Mouse (Mus musculus): ENCODE measurements around the gene Birc5. TPM values are rescaled to one million over a fixed set of nuclear protein-coding genes. Genes with fewer than 3 reads are reported as not detected.

Birc5 gene
- polyA plus RNA-seq (2015; fragmentation: Nextera tagmentation; extraction: Ambion mirVana) = 312 and 336 TPM in 2 replicates

DNA sequence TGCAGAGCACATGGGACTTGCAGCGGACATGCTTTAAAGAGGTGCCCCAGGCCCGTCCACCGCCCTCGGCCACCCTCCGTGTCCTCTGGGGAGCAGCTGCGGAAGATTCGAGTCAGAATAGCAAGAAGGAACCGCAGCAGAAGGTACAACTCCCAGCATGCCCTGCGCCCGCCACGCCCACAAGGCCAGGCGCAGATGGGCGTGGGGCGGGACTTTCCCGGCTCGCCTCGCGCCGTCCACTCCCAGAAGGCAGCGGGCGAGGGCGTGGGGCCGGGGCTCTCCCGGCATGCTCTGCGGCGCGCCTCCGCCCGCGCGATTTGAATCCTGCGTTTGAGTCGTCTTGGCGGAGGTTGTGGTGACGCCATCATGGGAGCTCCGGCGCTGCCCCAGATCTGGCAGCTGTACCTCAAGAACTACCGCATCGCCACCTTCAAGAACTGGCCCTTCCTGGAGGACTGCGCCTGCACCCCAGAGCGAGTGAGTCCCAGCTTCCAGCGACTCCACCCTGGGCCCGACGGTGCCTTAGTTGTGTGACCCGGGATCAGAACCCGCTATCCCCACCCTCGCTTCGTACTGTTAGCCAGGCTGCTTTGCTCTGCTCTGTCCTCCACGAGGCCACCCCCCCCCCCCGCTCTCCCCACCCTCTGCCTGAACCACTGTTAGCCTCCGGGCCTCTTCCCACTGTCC lies at the start of gene Birc5:
TSS of gene Birc5 (plus strand) at position 267 of the 687 bp plus-strand sequence.
- no peaks in the 10 kb centered on the region for H3K27me3 ChIP-seq (ENCODE audit: control insufficient read depth, insufficient read depth, low read depth, low read length)
- peak; percentile 97 for ATAC-seq (ENCODE audit: low read depth)
- WGBS = under 1% methylated on average over 51 of the region's 51 CpGs
- peak within 1 kb of the TSS; percentile 61 for H3K4me2 ChIP-seq (ENCODE audit: low read depth, low read length)
- H3K9ac ChIP-seq (ENCODE audit: low read length) = peak within 1 kb of the TSS; percentile 89
- H3K27ac ChIP-seq (ENCODE audit: low read length) = peak within 1 kb of the TSS; percentile 99
- H3K4me3 ChIP-seq (ENCODE audit: low read length) = peak within 1 kb of the TSS; percentile 75
- peaks cover 23% of the 10 kb centered on the region for H3K4me1 ChIP-seq (replicated peaks; ENCODE audit: control insufficient read depth, insufficient read depth, low read length)
- no peaks in the 10 kb centered on the region for H3K9me3 ChIP-seq (ENCODE audit: control insufficient read depth, low read length)
- peaks cover 13% of the 10 kb centered on the region for H3K36me3 ChIP-seq (ENCODE audit: control insufficient read depth, insufficient read depth, low read length)

DNA sequence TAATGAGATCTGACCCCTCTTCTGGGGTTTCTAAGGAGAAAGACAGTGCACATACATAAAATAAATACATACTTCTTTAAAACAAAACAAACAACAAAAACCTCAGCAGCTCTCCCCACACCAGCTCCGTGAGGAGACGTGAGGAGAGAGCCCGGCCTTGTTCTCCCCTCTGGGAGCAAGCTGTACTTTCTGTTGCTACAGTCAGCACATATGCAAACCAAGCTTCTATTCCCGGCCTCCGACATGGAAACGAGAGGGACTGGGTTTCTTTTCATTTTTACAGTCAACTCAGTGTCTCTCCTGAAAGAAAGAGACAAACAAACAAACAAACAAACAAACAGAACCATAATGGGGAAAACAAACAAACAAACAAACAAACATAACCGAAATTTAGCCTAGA lies 49.0 kb upstream of the Birc5 start:
- Histone ChIP-seq H3K4me1 (replicated peaks; ENCODE audit: control insufficient read depth, insufficient read depth, low read length) (peaks cover 6% of the 10 kb centered on the region; the same call in 1 of the 2 replicates), H3K27me3 (ENCODE audit: control insufficient read depth, insufficient read depth, low read depth, low read length) (no peaks in the 10 kb centered on the region), H3K9me3 (ENCODE audit: control insufficient read depth, low read length) (no peaks in the 10 kb centered on the region), H3K9ac (ENCODE audit: low read length) (no peak overlapping the region), H3K4me3 (ENCODE audit: low read length) (no peak overlapping the region), H3K4me2 (ENCODE audit: low read depth, low read length) (no peak overlapping the region), H3K27ac (ENCODE audit: low read length) (no peak overlapping the region), H3K36me3 (ENCODE audit: control insufficient read depth, insufficient read depth, low read length) (no peaks in the 10 kb centered on the region)
- 76% methylated on average over 7 of the region's 7 CpGs for whole genome bisulfite sequencing
- ATAC-seq (ENCODE audit: low read depth) = no peak

DNA sequence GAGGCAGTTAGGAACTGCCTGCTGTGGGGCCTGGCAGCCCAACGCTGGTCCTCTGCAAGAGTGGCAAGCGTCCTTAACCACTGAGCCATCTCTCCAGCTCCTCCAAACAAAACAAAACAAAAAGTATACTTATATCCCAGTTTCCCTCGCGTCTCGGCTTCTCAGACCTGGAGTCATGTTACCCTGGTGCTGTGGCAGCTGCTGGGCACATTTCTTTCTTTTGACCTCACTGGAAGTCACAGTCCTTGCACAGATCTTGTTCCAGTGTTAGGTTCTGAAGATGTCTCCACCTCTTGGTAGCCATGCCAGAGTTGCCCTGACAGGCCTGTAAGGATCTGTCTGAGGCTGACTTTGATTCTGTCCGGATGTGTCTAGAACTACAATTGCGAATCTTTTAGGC lies 47.4 kb upstream of the Birc5 start:
- no peak for ATAC-seq (ENCODE audit: low read depth)
- Histone ChIP-seq H3K4me1 (replicated peaks; ENCODE audit: control insufficient read depth, insufficient read depth, low read length) (peaks cover 6% of the 10 kb centered on the region; the same call in 1 of the 2 replicates), H3K27me3 (ENCODE audit: control insufficient read depth, insufficient read depth, low read depth, low read length) (no peaks in the 10 kb centered on the region), H3K4me2 (ENCODE audit: low read depth, low read length) (no peak overlapping the region), H3K9me3 (ENCODE audit: control insufficient read depth, low read length) (no peaks in the 10 kb centered on the region), H3K27ac (ENCODE audit: low read length) (no peak overlapping the region), H3K4me3 (ENCODE audit: low read length) (no peak overlapping the region), H3K9ac (ENCODE audit: low read length) (no peak overlapping the region), H3K36me3 (ENCODE audit: control insufficient read depth, insufficient read depth, low read length) (no peaks in the 10 kb centered on the region)
- WGBS = 65% methylated on average over 7 of the region's 7 CpGs

DNA sequence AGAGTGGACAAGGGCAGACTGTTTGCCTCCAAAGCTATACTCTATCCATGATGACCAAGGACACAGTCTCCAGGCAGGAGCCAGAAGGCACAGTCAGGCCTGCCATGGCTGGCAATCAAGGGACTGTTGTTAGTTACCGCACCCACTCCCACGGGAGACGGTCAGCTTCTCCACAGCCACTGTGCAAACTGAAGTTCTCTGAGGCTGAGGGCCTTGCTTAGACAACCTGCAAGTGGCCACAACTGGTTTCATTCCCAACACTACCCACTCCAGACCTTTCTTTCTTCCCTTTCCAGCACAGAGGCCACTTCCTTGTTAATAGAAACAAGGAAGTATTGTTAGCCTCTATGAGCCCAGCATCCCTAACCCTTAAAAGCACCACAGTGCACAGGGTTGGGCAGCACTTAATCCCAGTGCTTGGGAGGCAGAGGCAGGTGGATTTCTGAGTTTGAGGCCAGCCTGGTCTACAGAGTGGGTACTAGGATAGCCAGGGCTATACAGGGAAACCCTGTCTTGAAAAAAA lies 45.8 kb upstream of the Birc5 start:
- no peaks in the 10 kb centered on the region for H3K36me3 ChIP-seq (ENCODE audit: control insufficient read depth, insufficient read depth, low read length)
- WGBS = 67% methylated on average over 3 of the region's 3 CpGs
- H3K27ac ChIP-seq (ENCODE audit: low read length) = no peak overlapping the region
- H3K9me3 ChIP-seq (ENCODE audit: control insufficient read depth, low read length) = no peaks in the 10 kb centered on the region
- no peak overlapping the region for H3K9ac ChIP-seq (ENCODE audit: low read length)
- H3K4me3 ChIP-seq (ENCODE audit: low read length) = no peak overlapping the region
- H3K4me1 ChIP-seq (replicated peaks; ENCODE audit: control insufficient read depth, insufficient read depth, low read length) = peaks cover 3% of the 10 kb centered on the region; the same call in 1 of the 2 replicates
- H3K27me3 ChIP-seq (ENCODE audit: control insufficient read depth, insufficient read depth, low read depth, low read length) = no peaks in the 10 kb centered on the region
- H3K4me2 ChIP-seq (ENCODE audit: low read depth, low read length) = no peak overlapping the region
- no peak for ATAC-seq (ENCODE audit: low read depth)

DNA sequence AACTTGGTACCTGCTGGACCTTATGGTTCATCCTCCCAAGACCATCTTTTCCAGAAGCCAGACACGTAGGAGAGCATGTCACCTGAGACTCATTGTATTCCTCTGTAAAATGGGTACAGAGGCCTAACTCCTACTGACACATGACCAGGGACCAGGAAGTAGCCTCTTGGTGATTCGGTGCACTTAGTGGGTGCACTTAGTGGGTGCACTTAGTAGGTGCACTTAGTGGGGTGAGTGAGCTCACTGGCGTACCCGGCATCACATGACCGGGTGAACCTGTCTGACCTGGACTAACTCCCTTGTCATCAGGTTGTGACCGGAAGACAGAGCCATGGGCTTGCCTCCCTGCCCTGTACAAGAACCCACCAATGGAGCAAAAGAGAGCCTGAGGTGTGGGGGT lies 42.3 kb upstream of the Birc5 start:
- Histone ChIP-seq H3K27ac (ENCODE audit: low read length) (no peak overlapping the region), H3K27me3 (ENCODE audit: control insufficient read depth, insufficient read depth, low read depth, low read length) (no peaks in the 10 kb centered on the region), H3K9me3 (ENCODE audit: control insufficient read depth, low read length) (no peaks in the 10 kb centered on the region), H3K9ac (ENCODE audit: low read length) (no peak overlapping the region), H3K4me2 (ENCODE audit: low read depth, low read length) (no peak overlapping the region), H3K4me3 (ENCODE audit: low read length) (no peak overlapping the region), H3K36me3 (ENCODE audit: control insufficient read depth, insufficient read depth, low read length) (no peaks in the 10 kb centered on the region), H3K4me1 (replicated peaks; ENCODE audit: control insufficient read depth, insufficient read depth, low read length) (peaks cover 14% of the 10 kb centered on the region)
- WGBS = 91% methylated on average over 6 of the region's 6 CpGs
- no peak for ATAC-seq (ENCODE audit: low read depth)

GRCm38 (mm10) chr11:117809407-117810311 lies 39.4 kb upstream of the Birc5 start, which contains the start of the genes Gm20708 and Syngr2:
Gene Gm20708, plus strand, starts transcription at chr11:117809668.
Gene Syngr2, plus strand, starts transcription at chr11:117809668.
- WGBS = under 1% methylated on average over 68 of the region's 75 CpGs
- Histone ChIP-seq H3K36me3 (ENCODE audit: control insufficient read depth, insufficient read depth, low read length) (peaks cover 8% of the 10 kb centered on the region), H3K9me3 (ENCODE audit: control insufficient read depth, low read length) (no peaks in the 10 kb centered on the region), H3K9ac (ENCODE audit: low read length) (peak within 1 kb of the TSS; percentile 84), H3K4me1 (replicated peaks; ENCODE audit: control insufficient read depth, insufficient read depth, low read length) (peaks cover 14% of the 10 kb centered on the region), H3K4me2 (ENCODE audit: low read depth, low read length) (peak within 1 kb of the TSS; percentile 99), H3K27me3 (ENCODE audit: control insufficient read depth, insufficient read depth, low read depth, low read length) (no peaks in the 10 kb centered on the region), H3K4me3 (ENCODE audit: low read length) (peak within 1 kb of the TSS; percentile 75), H3K27ac (ENCODE audit: low read length) (peak within 1 kb of the TSS; percentile 82)
- peak; percentile 81 for ATAC-seq (ENCODE audit: low read depth)

GRCm38 (mm10) chr11:117810401-117811046 lies 38.5 kb upstream of the Birc5 start:
- WGBS = 0% methylated on average over 21 of the region's 21 CpGs
- Histone ChIP-seq H3K4me2 (ENCODE audit: low read depth, low read length) (peak overlapping the region; percentile 99), H3K36me3 (ENCODE audit: control insufficient read depth, insufficient read depth, low read length) (peaks cover 14% of the 10 kb centered on the region), H3K27ac (ENCODE audit: low read length) (peak overlapping the region; percentile 82), H3K9me3 (ENCODE audit: control insufficient read depth, low read length) (no peaks in the 10 kb centered on the region), H3K27me3 (ENCODE audit: control insufficient read depth, insufficient read depth, low read depth, low read length) (no peaks in the 10 kb centered on the region), H3K9ac (ENCODE audit: low read length) (peak overlapping the region; percentile 84), H3K4me3 (ENCODE audit: low read length) (peak overlapping the region; percentile 75), H3K4me1 (replicated peaks; ENCODE audit: control insufficient read depth, insufficient read depth, low read length) (peaks cover 14% of the 10 kb centered on the region)
- ATAC-seq (ENCODE audit: low read depth) = peak; percentile 87

DNA sequence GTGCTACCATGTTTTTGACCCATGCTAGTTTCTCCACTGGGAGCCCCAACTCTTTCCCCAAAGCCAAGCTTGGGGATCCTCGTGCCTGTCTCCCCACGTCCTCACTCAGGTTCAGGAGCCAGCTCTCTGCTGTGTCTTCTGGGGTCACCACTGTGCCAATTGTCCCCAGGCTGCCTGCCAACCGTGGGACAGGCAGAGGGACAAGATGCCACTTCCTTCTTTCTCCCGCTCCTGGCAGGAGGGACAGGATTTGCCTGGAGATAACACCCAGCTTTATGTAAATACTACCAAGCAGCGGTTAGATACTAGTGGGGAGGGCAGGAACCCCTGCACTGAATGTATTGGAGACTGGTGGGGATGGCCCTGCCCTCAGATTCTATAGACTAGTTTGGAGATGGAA lies 35.2 kb upstream of the Birc5 start:
- no peak overlapping the region for H3K4me3 ChIP-seq (ENCODE audit: low read length)
- H3K4me2 ChIP-seq (ENCODE audit: low read depth, low read length) = no peak overlapping the region
- peak overlapping the region; percentile 7; the same call in 1 of the 2 replicates for H3K27ac ChIP-seq (ENCODE audit: low read length)
- H3K4me1 ChIP-seq (replicated peaks; ENCODE audit: control insufficient read depth, insufficient read depth, low read length) = peaks cover 14% of the 10 kb centered on the region
- WGBS = 48% methylated on average over 5 of the region's 5 CpGs
- 0 out of 2 replicates have a peak overlapping the region, but pooled peaks have one; percentile 9 for H3K9ac ChIP-seq (ENCODE audit: low read length)
- H3K36me3 ChIP-seq (ENCODE audit: control insufficient read depth, insufficient read depth, low read length) = peaks cover 31% of the 10 kb centered on the region
- ATAC-seq (ENCODE audit: low read depth) = no peak
- H3K9me3 ChIP-seq (ENCODE audit: control insufficient read depth, low read length) = no peaks in the 10 kb centered on the region
- no peaks in the 10 kb centered on the region for H3K27me3 ChIP-seq (ENCODE audit: control insufficient read depth, insufficient read depth, low read depth, low read length)

Measured in lung, embryonic 16.5 days (tissue).